Mouse (Mus musculus) heart, postnatal 0 days (tissue): Measurements from ENCODE around the gene P4ha2. TPM values are rescaled to one million over a fixed set of nuclear protein-coding genes. Genes with fewer than 3 reads are reported as not detected.
A peak's percentile ranks its signal among the peaks of the same experiment; 100 is the strongest.

Experiments
- ATAC-seq: fragments of 200-750 bp; cut with Nextera tagmentation; 2 replicates; pipeline ENCODE4 v1.8.0; 2017; ENCODE audit warnings: low read depth, moderate number of reproducible peaks, moderate library complexity; ENCODE audit not compliant: insufficient read depth
- DNase-seq: peaks from one replicate; pipeline ENCODE4 v3.0.0-alpha.2; 2016; ENCODE audit warnings: low spot score
- H3K27ac ChIP-seq: fragments of 300-500 bp; sonication (generic); 2 replicates; pipeline ENCODE4 v1.5.1; 2014; ENCODE audit warnings: low read depth, mild to moderate bottlenecking
- H3K27me3 ChIP-seq: fragments of 300-500 bp; sonication (generic); 2 replicates; pipeline ENCODE4 v1.6.1; 2014; ENCODE audit warnings: low read length, mixed read lengths; ENCODE audit not compliant: control insufficient read depth, insufficient read depth
- H3K36me3 ChIP-seq: fragments of 300-500 bp; sonication (generic); replicated peaks from 2 replicates; pipeline ENCODE4 v1.6.1; 2014; ENCODE audit warnings: low read length, mixed read lengths; ENCODE audit not compliant: control insufficient read depth, insufficient read depth
- H3K4me1 ChIP-seq: fragments of 300-500 bp; sonication (generic); 2 replicates; pipeline ENCODE4 v1.6.1; 2014; ENCODE audit warnings: antibody characterized with exemption; ENCODE audit not compliant: control insufficient read depth, insufficient read depth
- H3K4me2 ChIP-seq: fragments of 300-500 bp; sonication (generic); 2 replicates; pipeline ENCODE4 v1.6.1; 2014; ENCODE audit warnings: low read depth, mild to moderate bottlenecking, low read length, moderate library complexity
- H3K4me3 ChIP-seq: fragments of 300-500 bp; sonication (generic); 2 replicates; pipeline ENCODE4 v1.5.1; 2014; ENCODE audit warnings: low read depth, low read length
- H3K9ac ChIP-seq: fragments of 300-500 bp; sonication (generic); replicated peaks from 2 replicates; pipeline ENCODE4 v1.6.1; 2014; ENCODE audit warnings: low read depth, low read length, mixed read lengths
- H3K9me3 ChIP-seq: fragments of 300-500 bp; sonication (generic); replicated peaks from 2 replicates; pipeline ENCODE4 v1.6.1; 2016; ENCODE audit warnings: low read length; ENCODE audit not compliant: control insufficient read depth
- CTCF ChIP-seq: IDR thresholded peaks from 2 replicates; pipeline ENCODE4 v1.5.1; 2016; ENCODE audit warnings: antibody characterized with exemption, control low read depth, low read depth
- EP300 ChIP-seq: IDR thresholded peaks from 2 replicates; pipeline ENCODE4 v1.6.1; 2016; ENCODE audit warnings: antibody characterized with exemption, low read depth
- WGBS: fragments of 180-500 bp; shearing (Covaris S2); extraction: QIAGEN DNeasy Blood & Tissue Kit; methylation state at CpG from one replicate; pipeline ENCODE4 v1.1.7; 2014; 5-methylcytosine and 5-hydroxymethylcytosine counted together
- polyA plus RNA-seq: library from polyadenylated mRNA; unstranded; fragments of >200 nt; fragmentation: Nextera tagmentation; extraction: Ambion mirVana; gene quantifications from 2 replicates; pipeline ENCODE4 v1.2.1, GENCODE M21; 2015
- total RNA-seq: library from RNA; depleted of rRNA; stranded (reverse); fragments of >200 nt; gene quantifications from 2 replicates; pipeline ENCODE4 v1.2.3, GENCODE M21; 2014; ENCODE audit warnings: low replicate concordance

Gene P4ha2
- total and polyA plus RNA-seq, 2 experiments from 2014 or later = 19.8 to 49.0 TPM

GRCm38 (mm10) chr11:54060316-54060715 lies 39.6 kb upstream of the P4ha2 start:
- no peak for TF ChIP-seq EP300
- TF ChIP-seq CTCF = no peak
- H3K9me3 ChIP-seq = no peaks in the 10 kb centered on the region
- no peaks in the 10 kb centered on the region for H3K36me3 ChIP-seq
- ATAC-seq = peak; percentile 18; the same call in 1 of the 2 replicates
- H3K27ac ChIP-seq = no peak overlapping the region
- H3K9ac ChIP-seq = no peak overlapping the region
- H3K4me3 ChIP-seq = no peak overlapping the region
- peaks cover 31% of the 10 kb centered on the region for H3K4me1 ChIP-seq
- WGBS = 61% methylated on average over 9 of the region's 9 CpGs
- peaks cover 4% of the 10 kb centered on the region; the same call in 1 of the 2 replicates for H3K27me3 ChIP-seq
- H3K4me2 ChIP-seq = no peak overlapping the region
- no peak for DNase-seq

GRCm38 (mm10) chr11:54062086-54062752 lies 37.7 kb upstream of the P4ha2 start:
- Histone ChIP-seq H3K27me3 (peaks cover 13% of the 10 kb centered on the region), H3K9ac (no peak overlapping the region)

DNA sequence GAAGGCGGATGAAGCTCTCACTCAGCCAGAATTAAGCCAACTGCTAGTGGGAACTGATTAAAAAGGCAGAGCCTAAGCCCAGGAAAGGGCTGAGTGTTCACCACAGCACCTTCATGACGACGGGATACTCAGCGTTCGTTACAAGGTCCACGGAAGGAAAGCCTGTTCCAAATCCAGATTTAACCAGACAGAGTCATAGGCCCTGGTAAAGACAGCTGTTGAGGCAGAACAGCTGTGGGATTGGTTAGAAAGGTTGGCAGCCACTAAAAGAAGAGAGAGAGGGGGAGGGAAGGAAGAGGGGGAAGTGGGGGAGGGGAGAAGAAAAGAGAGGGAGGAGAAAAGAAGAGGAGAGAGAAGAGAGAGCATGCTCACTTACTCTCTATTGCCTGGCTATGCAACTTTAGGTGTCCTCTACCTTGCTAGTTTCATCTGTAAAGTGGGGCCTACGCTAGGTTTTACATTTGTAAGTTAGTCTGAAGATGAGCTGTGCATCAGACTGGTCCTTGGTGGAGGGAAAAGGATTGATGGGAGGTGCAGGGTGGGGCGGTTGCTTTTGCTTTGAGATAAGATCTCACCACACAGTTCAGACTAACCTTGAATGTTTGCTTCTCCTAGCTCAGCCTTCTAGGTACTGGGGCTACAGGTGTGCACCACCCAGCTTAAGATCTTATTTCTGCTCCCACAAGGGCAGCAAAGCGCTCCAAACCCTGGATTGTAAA lies 37.0 kb upstream of the P4ha2 start:
- peaks cover 38% of the 10 kb centered on the region for H3K4me1 ChIP-seq
- H3K4me2 ChIP-seq = no peak overlapping the region
- H3K9ac ChIP-seq = no peak overlapping the region
- ATAC-seq = no peak
- H3K27ac ChIP-seq = peak overlapping the region; percentile 44
- DNase-seq = no peak
- 61% methylated on average over 9 of the region's 9 CpGs for WGBS
- no peaks in the 10 kb centered on the region for H3K36me3 ChIP-seq
- TF ChIP-seq EP300 = no peak
- H3K4me3 ChIP-seq = no peak overlapping the region
- H3K9me3 ChIP-seq = no peaks in the 10 kb centered on the region
- H3K27me3 ChIP-seq = peaks cover 10% of the 10 kb centered on the region

More at GRCm38 (mm10) chr11:54062086-54062752, 37.7 kb upstream of the P4ha2 start:
- Histone ChIP-seq H3K4me2 (no peak overlapping the region), H3K36me3 (no peaks in the 10 kb centered on the region), H3K9me3 (no peaks in the 10 kb centered on the region), H3K27ac (peak overlapping the region; percentile 44), H3K4me3 (no peak overlapping the region), H3K4me1 (peaks cover 37% of the 10 kb centered on the region)
- WGBS = 46% methylated on average over 12 of the region's 12 CpGs
- ATAC-seq (peak; percentile 59), DNase-seq (no peak)
- TF ChIP-seq CTCF = no peak
- TF ChIP-seq EP300 = no peak

DNA sequence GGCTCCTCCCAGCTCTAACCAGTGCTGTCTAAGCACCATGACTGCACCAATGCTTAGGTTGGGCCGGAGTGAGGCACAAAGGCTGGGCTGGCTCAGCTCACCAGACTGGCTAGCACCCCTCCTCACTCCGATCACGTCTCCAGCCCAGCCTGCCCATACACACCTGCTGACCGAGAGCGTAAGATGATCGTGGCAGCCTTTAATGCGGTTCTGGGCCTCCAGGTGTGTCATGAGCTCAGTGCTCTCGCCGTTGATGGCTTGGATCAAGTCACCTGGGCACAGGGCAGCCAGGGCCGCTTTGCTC lies 36.5 kb upstream of the P4ha2 start:
- Histone ChIP-seq H3K9me3 (no peaks in the 10 kb centered on the region), H3K27me3 (peaks cover 10% of the 10 kb centered on the region), H3K4me1 (peaks cover 41% of the 10 kb centered on the region), H3K4me3 (no peak overlapping the region), H3K36me3 (no peaks in the 10 kb centered on the region), H3K27ac (no peak overlapping the region), H3K9ac (no peak overlapping the region), H3K4me2 (no peak overlapping the region)
- TF ChIP-seq EP300 (no peak), CTCF (no peak)
- ATAC-seq (no peak), DNase-seq (no peak)
- WGBS = 92% methylated on average over 10 of the region's 10 CpGs

DNA sequence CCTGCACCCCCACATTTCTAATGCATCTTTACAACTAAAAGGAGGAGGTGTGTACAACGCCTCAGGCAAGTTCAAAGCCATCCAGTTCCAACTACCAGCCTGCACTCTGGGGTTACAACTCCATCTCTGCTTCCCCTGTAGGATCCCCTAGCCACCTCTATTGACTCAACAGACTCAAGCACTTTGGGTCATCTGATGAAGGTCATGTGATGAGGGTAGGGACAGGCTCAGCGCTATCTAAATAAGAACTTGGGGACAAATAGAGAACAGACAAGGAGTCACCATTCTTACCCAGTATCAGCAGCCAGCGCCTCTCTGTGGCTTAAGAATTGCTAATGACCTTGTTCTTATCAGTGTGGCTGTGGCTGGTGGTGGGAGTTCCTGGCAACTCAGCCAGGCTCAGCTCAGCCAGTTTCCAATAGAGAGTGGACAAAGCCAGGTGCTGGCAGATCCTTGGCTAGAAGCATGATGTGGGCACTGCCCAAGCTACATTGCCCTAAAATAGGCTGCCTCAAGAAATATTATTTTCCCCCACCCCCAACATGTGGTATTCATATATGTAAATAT lies 35.4 kb upstream of the P4ha2 start:
- no peak for TF ChIP-seq CTCF
- Histone ChIP-seq H3K27ac (no peak overlapping the region), H3K27me3 (peaks cover 11% of the 10 kb centered on the region), H3K4me3 (no peak overlapping the region), H3K9ac (no peak overlapping the region), H3K36me3 (no peaks in the 10 kb centered on the region), H3K4me1 (peaks cover 41% of the 10 kb centered on the region), H3K9me3 (no peaks in the 10 kb centered on the region), H3K4me2 (no peak overlapping the region)
- DNase-seq (no peak), ATAC-seq (peak; percentile 27; the same call in 1 of the 2 replicates)
- WGBS = 43% methylated on average over 3 of the region's 3 CpGs
